Mouse (Mus musculus) 3T3-L1 (cell line): Measurements from ENCODE around the gene Rab4a.
"Not testable (repeated sequence)": the region's sequence is repeated elsewhere in the genome, so short reads cannot be mapped to it uniquely, and the experiment has no call there.

Source experiments
- DNase-seq: peaks from one replicate; pipeline ENCODE4 v3.0.0-alpha.2; 2015; ENCODE audit warnings: low read depth, low spot score

Rab4a gene

GRCm38 (mm10) chr8:123788416-123789170 is 17.2 kb upstream of the Rab4a start:
- DNase-seq = no peak

- no peak for DNase-seq
Observed at GRCm38 (mm10) chr8:123789461-123789860, 16.3 kb upstream of the Rab4a start.

GRCm38 (mm10) chr8:123789970-123790369 is 15.8 kb upstream of the Rab4a start:
- peak; percentile 92 for DNase-seq

GRCm38 (mm10) chr8:123791101-123791844 is 14.5 kb upstream of the Rab4a start:
- DNase-seq = no peak

- no peak for DNase-seq
Observed at GRCm38 (mm10) chr8:123791845-123792225, 13.9 kb upstream of the Rab4a start.

- DNase-seq = no peak
Observed at GRCm38 (mm10) chr8:123793900-123794299, 11.9 kb upstream of the Rab4a start.

GRCm38 (mm10) chr8:123794766-123795165 is 11.0 kb upstream of the Rab4a start:
- DNase-seq = no peak

GRCm38 (mm10) chr8:123796758-123797157 is 9.0 kb upstream of the Rab4a start:
- no peak for DNase-seq

GRCm38 (mm10) chr8:123797928-123798327 is 7.9 kb upstream of the Rab4a start:
- no peak for DNase-seq

GRCm38 (mm10) chr8:123799434-123799833 is 6.4 kb upstream of the Rab4a start:
- no peak for DNase-seq

- DNase-seq = peak; percentile 49
Observed at GRCm38 (mm10) chr8:123799885-123800284, 5.9 kb upstream of the Rab4a start.

- no peak for DNase-seq
Observed at GRCm38 (mm10) chr8:123800867-123801266, 4.9 kb upstream of the Rab4a start.

- DNase-seq = no peak
Observed at GRCm38 (mm10) chr8:123801538-123801937, 4.2 kb upstream of the Rab4a start.

GRCm38 (mm10) chr8:123803639-123804038 is 2.1 kb upstream of the Rab4a start:
- DNase-seq = no peak

- no peak for DNase-seq
Observed at GRCm38 (mm10) chr8:123804586-123804985, 1.2 kb upstream of the Rab4a start.

GRCm38 (mm10) chr8:123805209-123805717 is 522 bp upstream of the Rab4a start:
- DNase-seq = no peak

GRCm38 (mm10) chr8:123806374-123806935 is 670 bp downstream of the Rab4a start:
- no peak for DNase-seq

GRCm38 (mm10) chr8:123807024-123807431 is 1.2 kb downstream of the Rab4a start:
- no peak for DNase-seq

GRCm38 (mm10) chr8:123807852-123808573 is 2.2 kb downstream of the Rab4a start:
- no peak for DNase-seq

- DNase-seq = no peak
Observed at GRCm38 (mm10) chr8:123808671-123809070, 2.9 kb downstream of the Rab4a start.

GRCm38 (mm10) chr8:123809342-123809741 is 3.6 kb downstream of the Rab4a start:
- DNase-seq = not testable (repeated sequence)

GRCm38 (mm10) chr8:123812227-123812626 is 6.4 kb downstream of the Rab4a start:
- no peak for DNase-seq
